Mouse (Mus musculus): ENCODE measurements around the gene Hsd3b7.

- TF ChIP-seq TAL1 (IDR thresholded peaks at IDR 0.05; ENCODE audit: low read length) (no peak), GATA1 (IDR thresholded peaks at IDR 0.05; ENCODE audit: low read length) (no peak)
These were observed 10.2 kb downstream of the Hsd3b7 start for GRCm38 (mm10) chr7:127810650-127811049.
